Mouse (Mus musculus): ENCODE data around the gene Klf4.

Klf4 gene

DNA sequence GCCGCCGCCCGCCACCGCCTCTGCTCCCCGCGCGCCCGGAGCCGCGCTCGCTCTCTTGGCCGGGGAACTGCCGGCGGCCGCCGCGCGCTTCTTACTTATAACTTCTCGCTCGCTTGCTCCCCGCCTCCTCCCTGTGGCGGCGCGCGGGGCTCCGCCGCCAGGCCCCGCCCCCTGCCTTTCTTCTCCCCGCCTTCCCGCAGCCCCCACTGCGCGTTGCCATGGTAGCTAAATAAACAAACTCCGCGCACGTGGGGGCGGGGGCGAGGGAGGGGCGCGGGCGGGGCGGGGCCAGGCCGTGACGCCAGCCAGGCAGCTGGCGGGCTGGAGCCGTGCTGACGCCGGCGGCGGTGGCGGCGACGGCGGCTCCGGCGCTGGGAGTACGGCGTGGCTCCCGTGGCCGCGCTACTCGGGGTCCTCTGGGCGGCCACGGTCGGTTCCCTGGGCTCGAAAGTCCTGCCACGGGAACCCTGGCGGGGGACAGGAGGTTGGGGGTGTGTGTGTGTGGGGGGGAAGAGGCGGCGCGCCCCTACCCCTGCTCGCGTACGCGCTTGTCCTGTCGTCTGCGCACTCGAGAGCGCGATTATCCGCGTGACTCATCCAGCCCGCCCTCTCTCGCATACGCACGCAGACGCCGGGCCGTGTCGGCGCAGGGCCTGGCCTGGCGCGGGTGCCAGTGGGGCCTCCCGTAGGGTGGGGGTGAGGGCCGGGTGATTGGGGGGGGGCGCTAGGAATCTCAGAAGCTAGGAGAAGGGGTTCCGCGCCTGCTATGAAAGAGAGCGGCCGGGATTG is at the start of gene Klf4:
Klf4 (minus strand) TSS at position 60 of the 789 bp plus-strand sequence.
- peak; percentile 97 for DNase-seq (ENCODE audit: extremely low read depth, insufficient read length, low spot score)

GRCm38 (mm10) chr4:55571432-55571831 is 39.2 kb upstream of the Klf4 start:
- DNase-seq (ENCODE audit: extremely low read depth, insufficient read length, low spot score): no peak

DNA sequence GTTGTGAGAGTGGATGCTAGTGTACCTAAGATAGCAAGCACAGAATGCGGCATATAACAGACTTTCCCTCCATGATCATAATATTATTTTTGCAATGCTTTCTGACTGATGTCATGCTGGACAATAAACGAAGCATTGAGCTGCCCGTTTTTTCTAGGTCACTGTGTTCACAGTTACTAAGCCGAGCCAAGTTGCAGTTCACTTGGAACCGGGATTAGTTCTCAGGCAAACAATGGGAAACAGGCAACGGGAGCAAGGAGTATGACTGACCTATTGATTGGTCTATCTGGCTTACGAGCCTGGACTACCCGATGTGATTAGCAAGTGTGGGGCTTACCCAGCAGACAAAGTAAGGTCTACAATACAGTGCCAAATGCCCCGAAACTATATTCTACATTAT is 35.7 kb upstream of the Klf4 start:
- DNase-seq (ENCODE audit: extremely low read depth, insufficient read length, low spot score): no peak

GRCm38 (mm10) chr4:55567575-55567974 is 35.3 kb upstream of the Klf4 start:
- DNase-seq (ENCODE audit: extremely low read depth, insufficient read length, low spot score): no peak

DNA sequence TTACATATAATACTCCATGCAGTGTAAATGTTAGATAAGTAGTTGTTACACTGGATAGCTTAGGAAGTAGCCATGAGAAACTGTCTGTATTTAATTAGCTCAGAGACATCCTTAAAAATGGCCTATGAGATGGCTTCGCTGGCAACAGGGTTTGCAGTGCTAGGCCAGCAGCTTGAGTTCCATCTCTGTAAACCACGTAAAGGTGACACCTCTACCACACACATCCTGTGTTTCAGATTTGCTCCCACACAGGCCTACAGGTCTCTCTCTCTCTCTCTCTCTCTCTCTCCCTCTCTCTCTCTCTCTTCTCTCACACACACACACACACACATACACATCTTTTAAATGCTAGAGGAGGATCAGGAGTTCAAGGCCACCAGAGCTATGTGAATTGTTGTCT is 32.1 kb upstream of the Klf4 start:
- DNase-seq (ENCODE audit: extremely low read depth, insufficient read length, low spot score): no peak

DNA sequence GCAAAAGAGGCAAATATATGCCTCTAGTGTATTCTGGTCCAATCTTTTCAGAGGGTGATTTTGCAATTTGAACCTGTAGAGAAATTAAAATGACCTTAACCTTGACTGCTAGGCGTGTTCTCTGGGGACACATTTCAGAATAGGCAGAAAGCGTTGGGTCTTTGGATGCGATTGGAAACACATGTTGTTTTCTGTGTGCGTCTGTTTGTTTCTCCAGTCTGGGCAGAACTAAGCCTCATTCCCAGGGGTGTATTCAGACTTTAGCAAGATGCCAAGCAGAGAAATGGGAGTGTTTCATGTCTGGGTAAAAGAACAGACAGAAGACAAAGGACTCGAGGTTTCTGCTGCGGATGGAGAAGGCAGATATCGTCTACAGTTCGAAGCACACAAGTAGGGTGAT is 30.8 kb upstream of the Klf4 start:
- no peak for DNase-seq (ENCODE audit: extremely low read depth, insufficient read length, low spot score)

- DNase-seq (ENCODE audit: extremely low read depth, insufficient read length, low spot score): no peak
Observed at GRCm38 (mm10) chr4:55562062-55562461, 29.8 kb upstream of the Klf4 start.

DNA sequence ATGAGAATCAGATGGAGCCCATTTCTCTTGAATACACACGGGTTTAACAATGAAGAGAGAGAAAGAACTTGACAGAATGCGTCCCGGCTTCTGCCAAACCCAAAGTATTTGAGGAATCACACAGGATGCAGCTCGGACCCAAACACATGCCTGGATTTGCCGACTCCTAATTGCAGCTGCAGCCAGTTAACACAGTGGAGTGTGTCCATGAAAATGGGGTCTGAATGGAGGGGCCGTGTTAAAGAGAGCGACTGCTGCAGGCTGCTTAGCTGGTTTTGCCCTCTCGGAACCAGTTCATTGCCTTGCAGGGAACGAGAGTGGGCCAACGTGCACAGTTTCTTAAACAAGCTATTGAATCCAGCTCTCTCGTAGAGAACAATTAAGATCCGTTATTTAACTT is 14.6 kb upstream of the Klf4 start:
- no peak for DNase-seq (ENCODE audit: extremely low read depth, insufficient read length, low spot score)

DNA sequence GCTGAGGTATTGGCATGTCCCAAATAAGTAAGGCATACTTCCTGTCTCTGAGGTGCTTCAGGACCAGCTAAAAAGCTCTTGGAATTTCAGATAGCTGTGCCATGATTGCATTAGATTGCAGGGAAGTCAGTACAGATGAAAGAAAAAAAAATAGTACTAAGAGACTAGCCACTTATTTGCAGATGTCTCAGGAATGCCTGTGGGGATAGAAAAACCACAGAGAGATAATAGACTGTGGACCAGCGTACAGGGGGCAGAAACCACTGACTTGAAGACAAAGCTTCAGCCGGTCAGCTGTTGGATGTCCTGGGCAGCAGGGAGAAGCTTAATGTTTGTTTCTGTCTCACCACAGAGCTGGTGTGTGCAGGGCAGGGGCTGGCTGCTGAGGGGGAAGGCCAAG is 10.5 kb upstream of the Klf4 start:
- DNase-seq (ENCODE audit: extremely low read depth, insufficient read length, low spot score): peak; percentile 39

DNA sequence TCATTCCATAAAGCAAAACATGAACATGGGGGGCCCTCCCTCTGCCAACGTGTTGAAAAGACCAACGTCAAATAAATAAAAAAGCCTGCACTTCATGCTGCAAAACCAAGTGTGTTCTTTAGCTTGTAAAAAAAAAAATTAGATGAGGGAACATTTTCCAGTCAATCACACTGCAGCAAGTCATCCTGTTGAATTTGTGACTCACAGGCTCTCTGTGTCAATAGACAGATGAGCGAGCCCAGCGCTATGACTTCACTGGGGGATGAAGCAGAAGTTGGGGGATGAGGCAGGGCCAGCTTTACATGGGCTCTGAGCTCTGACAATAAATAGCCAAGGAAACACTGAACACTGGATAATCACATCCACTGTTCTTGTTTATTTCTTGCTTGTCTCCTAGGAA is 9.4 kb upstream of the Klf4 start:
- peak; percentile 24 for DNase-seq (ENCODE audit: extremely low read depth, insufficient read length, low spot score)

GRCm38 (mm10) chr4:55541221-55541620 is 9.0 kb upstream of the Klf4 start:
- peak; percentile 16 for DNase-seq (ENCODE audit: extremely low read depth, insufficient read length, low spot score)

DNA sequence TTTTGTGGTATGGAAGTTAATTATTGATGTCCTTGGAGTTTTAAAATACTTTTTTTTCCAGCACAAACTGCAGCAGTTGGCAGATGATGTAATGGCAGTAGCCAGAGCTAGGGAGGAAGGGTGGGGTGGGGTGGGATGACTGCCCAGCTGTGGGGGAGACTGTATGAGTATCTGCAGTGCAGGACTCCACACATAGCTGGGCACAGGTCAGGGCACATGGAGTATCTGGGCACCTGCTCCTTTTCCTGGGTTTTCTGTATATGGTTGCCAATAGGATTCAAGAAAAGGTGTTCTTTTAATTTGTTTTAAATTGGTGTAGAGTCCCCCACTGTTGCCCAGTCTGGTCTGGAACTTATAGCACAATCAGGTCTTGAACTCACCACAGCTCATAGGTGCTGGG is 2.7 kb upstream of the Klf4 start:
- no peak for DNase-seq (ENCODE audit: extremely low read depth, insufficient read length, low spot score)

DNA sequence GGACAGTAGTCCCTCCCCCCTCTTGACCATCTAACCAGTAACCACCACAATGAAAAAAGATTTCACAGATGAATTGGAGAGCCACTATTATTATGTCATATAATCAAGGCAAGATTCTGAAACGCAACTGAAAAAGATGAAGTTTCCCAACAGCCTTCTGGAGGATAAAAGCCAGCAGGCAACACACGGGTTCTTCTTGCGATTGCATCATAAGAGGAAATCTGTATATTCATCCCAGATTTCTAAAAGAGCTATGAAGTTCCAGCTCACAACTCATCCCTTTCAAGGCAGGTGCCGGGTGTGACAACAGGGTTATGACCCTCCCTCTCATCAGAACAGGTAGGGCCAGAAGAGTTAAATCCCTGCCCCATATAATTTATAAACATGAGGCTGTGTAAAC is 2.2 kb upstream of the Klf4 start:
- DNase-seq (ENCODE audit: extremely low read depth, insufficient read length, low spot score): no peak

DNA sequence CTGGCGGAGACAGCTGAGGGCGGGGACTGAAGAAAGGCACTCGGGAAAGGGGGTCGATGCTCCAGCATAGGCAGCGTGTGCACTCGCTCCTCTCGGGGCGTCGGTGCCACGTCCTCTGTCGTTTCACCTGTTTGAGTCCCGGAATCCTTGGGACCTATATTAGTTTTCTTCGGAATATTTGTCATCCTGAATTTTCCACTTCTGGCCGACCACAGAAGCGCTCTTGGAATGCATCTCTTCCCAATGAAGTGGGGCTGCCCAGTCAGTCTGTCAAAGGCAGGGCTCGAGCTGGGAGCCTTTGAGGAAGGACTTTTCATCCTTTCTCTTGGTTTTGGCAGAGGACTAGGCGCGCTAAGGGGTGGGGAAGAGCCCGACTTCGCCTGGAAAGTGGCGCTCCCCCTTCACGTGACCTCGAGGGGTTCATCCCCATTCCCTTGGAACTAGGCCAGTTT is 1.6 kb upstream of the Klf4 start:
- DNase-seq (ENCODE audit: extremely low read depth, insufficient read length, low spot score): peak; percentile 77

DNA sequence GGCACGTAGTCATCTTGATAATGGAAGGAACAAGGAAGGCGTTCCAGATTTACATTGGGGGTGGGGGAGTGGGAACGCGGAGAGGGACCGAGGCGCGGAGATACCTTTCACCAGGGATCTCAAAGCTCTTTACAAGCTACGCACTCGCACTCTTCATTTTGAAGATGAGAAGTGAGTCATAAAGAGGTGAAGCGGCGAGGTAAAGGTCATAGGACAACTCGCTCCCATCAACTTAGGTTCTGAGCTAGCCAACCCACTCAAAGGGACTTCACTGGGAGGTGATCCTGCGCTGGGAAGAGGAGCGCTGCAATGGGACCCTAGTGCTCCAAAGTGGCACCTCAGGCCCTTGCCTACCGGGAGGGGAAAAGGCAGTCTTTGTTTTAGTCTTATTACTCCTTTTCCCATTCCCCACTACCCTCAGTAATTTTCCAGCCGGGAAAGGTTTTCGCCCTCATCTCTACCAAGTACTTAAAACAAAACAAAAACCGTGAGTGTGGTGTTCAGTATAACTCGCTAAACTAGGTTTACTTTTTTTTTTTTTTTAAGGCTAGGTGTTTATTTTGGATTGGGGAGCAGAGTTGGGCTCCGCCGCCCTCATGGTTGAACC is 1.0 kb upstream of the Klf4 start:
- no peak for DNase-seq (ENCODE audit: extremely low read depth, insufficient read length, low spot score)

GRCm38 (mm10) chr4:55531856-55532406 is 335 bp downstream of the Klf4 start:
- DNase-seq (ENCODE audit: extremely low read depth, insufficient read length, low spot score): no peak

- peak; percentile 52 for DNase-seq (ENCODE audit: extremely low read depth, insufficient read length, low spot score)
Observed at GRCm38 (mm10) chr4:55531096-55531855, 990 bp downstream of the Klf4 start.

- peak; percentile 36 for DNase-seq (ENCODE audit: extremely low read depth, insufficient read length, low spot score)
Observed at GRCm38 (mm10) chr4:55530731-55531095, 1.6 kb downstream of the Klf4 start.

- peak; percentile 28 for DNase-seq (ENCODE audit: extremely low read depth, insufficient read length, low spot score)
Observed at GRCm38 (mm10) chr4:55530236-55530635, 2.0 kb downstream of the Klf4 start.

DNA sequence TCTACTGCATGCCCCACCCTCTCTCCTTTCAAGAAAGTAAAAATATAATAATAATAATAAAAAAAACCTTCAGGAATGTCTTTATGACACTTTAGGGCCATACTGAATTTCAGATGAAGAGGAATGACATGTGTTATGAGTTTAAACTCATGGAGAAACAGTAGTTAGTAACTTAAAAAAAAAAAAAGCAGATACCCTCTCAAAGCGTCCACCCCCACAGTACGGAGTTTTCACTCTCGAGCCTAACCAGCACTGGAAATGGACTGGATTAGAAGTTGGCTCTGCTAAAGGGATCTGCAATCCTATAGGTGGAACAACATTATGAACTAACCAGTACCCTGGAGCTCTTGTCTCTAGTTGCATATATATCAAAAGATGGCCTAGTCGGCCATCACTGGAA is 3.9 kb downstream of the Klf4 start:
- no peak for DNase-seq (ENCODE audit: extremely low read depth, insufficient read length, low spot score)

- no peak for DNase-seq (ENCODE audit: extremely low read depth, insufficient read length, low spot score)
Observed at GRCm38 (mm10) chr4:55527931-55528330, 4.3 kb downstream of the Klf4 start.
